Mouse (Mus musculus): Measurements from ENCODE around the gene 4932414N04Rik. TPM values are rescaled to one million over a fixed set of nuclear protein-coding genes. Genes with fewer than 3 reads are reported as not detected.

Gene 4932414N04Rik
- polyA plus RNA-seq, 1 experiment from 2014 or later, result not detected

- no peak for ATAC-seq (ENCODE audit: insufficient number of reproducible peaks, insufficient read depth, low FRiP score, low TSS enrichment)
Observed at GRCm38 (mm10) chr2:68787161-68787675, 130.9 kb downstream of the 4932414N04Rik start.

GRCm38 (mm10) chr2:68792296-68792695 is 136.0 kb downstream of the 4932414N04Rik start:
- 84% methylated on average over 5 of the region's 5 CpGs for WGBS
- no peak for ATAC-seq (ENCODE audit: insufficient number of reproducible peaks, insufficient read depth, low FRiP score, low TSS enrichment)
- no peak overlapping the region for H3K4me2 ChIP-seq (replicated peaks)
- H3K4me1 ChIP-seq, result no peaks in the 10 kb centered on the region
- no peaks in the 10 kb centered on the region for H3K9me3 ChIP-seq
- no peaks in the 10 kb centered on the region for H3K36me3 ChIP-seq
- H3K4me3 ChIP-seq, result no peak overlapping the region
- no peak overlapping the region for H3K27ac ChIP-seq
- no peak overlapping the region for H3K9ac ChIP-seq
- H3K27me3 ChIP-seq, result no peaks in the 10 kb centered on the region

More at GRCm38 (mm10) chr2:68787161-68787675, 130.9 kb downstream of the 4932414N04Rik start:
- no peak overlapping the region for H3K4me3 ChIP-seq
- no peaks in the 10 kb centered on the region for H3K27me3 ChIP-seq
- peaks cover 7% of the 10 kb centered on the region; the same call in 1 of the 2 replicates for H3K4me1 ChIP-seq
- H3K9me3 ChIP-seq, result no peaks in the 10 kb centered on the region
- H3K9ac ChIP-seq, result no peak overlapping the region
- no peak overlapping the region for H3K27ac ChIP-seq
- H3K4me2 ChIP-seq (replicated peaks), result no peak overlapping the region
- 60% methylated on average over 3 of the region's 3 CpGs for WGBS
- no peaks in the 10 kb centered on the region for H3K36me3 ChIP-seq

- no peak overlapping the region for H3K4me3 ChIP-seq
- H3K9ac ChIP-seq, result no peak overlapping the region
- no peaks in the 10 kb centered on the region for H3K36me3 ChIP-seq
- H3K9me3 ChIP-seq, result no peaks in the 10 kb centered on the region
- no peaks in the 10 kb centered on the region for H3K4me1 ChIP-seq
- no peak overlapping the region for H3K4me2 ChIP-seq (replicated peaks)
- 57% methylated on average over 1 of the region's 1 CpGs for WGBS
- H3K27ac ChIP-seq, result no peak overlapping the region
- ATAC-seq (ENCODE audit: insufficient number of reproducible peaks, insufficient read depth, low FRiP score, low TSS enrichment), result no peak
- H3K27me3 ChIP-seq, result no peaks in the 10 kb centered on the region
Observed at GRCm38 (mm10) chr2:68793472-68793871, 137.2 kb downstream of the 4932414N04Rik start.

GRCm38 (mm10) chr2:68794181-68794580 is 137.9 kb downstream of the 4932414N04Rik start:
- no peaks in the 10 kb centered on the region for H3K9me3 ChIP-seq
- no peak for ATAC-seq (ENCODE audit: insufficient number of reproducible peaks, insufficient read depth, low FRiP score, low TSS enrichment)
- WGBS, result 92% methylated on average over 5 of the region's 5 CpGs
- H3K27me3 ChIP-seq, result no peaks in the 10 kb centered on the region
- no peaks in the 10 kb centered on the region for H3K4me1 ChIP-seq
- no peaks in the 10 kb centered on the region for H3K36me3 ChIP-seq
- H3K9ac ChIP-seq, result no peak overlapping the region
- no peak overlapping the region for H3K4me3 ChIP-seq
- H3K27ac ChIP-seq, result no peak overlapping the region
- H3K4me2 ChIP-seq (replicated peaks), result no peak overlapping the region

- no peaks in the 10 kb centered on the region for H3K27me3 ChIP-seq
- H3K27ac ChIP-seq, result no peak overlapping the region
- H3K4me3 ChIP-seq, result no peak overlapping the region
- H3K9me3 ChIP-seq, result no peaks in the 10 kb centered on the region
- 56% methylated on average over 9 of the region's 9 CpGs for WGBS
- no peaks in the 10 kb centered on the region for H3K36me3 ChIP-seq
- no peak for ATAC-seq (ENCODE audit: insufficient number of reproducible peaks, insufficient read depth, low FRiP score, low TSS enrichment)
- H3K4me2 ChIP-seq (replicated peaks), result no peak overlapping the region
- no peaks in the 10 kb centered on the region for H3K4me1 ChIP-seq
- no peak overlapping the region for H3K9ac ChIP-seq
Observed at GRCm38 (mm10) chr2:68794616-68795015, 138.3 kb downstream of the 4932414N04Rik start.

- Histone ChIP-seq H3K9ac (no peak overlapping the region), H3K4me3 (no peak overlapping the region), H3K4me1 (no peaks in the 10 kb centered on the region), H3K9me3 (no peaks in the 10 kb centered on the region), H3K36me3 (no peaks in the 10 kb centered on the region), H3K4me2 (replicated peaks) (no peak overlapping the region), H3K27ac (no peak overlapping the region), H3K27me3 (no peaks in the 10 kb centered on the region)
- WGBS, result 66% methylated on average over 10 of the region's 10 CpGs
- no peak for ATAC-seq (ENCODE audit: insufficient number of reproducible peaks, insufficient read depth, low FRiP score, low TSS enrichment)
Observed at GRCm38 (mm10) chr2:68796011-68796775, 139.9 kb downstream of the 4932414N04Rik start.

- 61% methylated on average over 4 of the region's 4 CpGs for WGBS
- H3K36me3 ChIP-seq, result no peaks in the 10 kb centered on the region
- H3K4me2 ChIP-seq (replicated peaks), result no peak overlapping the region
Observed at GRCm38 (mm10) chr2:68797106-68797505, 140.8 kb downstream of the 4932414N04Rik start.

More at GRCm38 (mm10) chr2:68797106-68797505, 140.8 kb downstream of the 4932414N04Rik start:
- no peaks in the 10 kb centered on the region for H3K27me3 ChIP-seq
- H3K9me3 ChIP-seq, result no peaks in the 10 kb centered on the region
- H3K4me1 ChIP-seq, result no peaks in the 10 kb centered on the region
- H3K4me3 ChIP-seq, result no peak overlapping the region
- 0 out of 2 replicates have a peak, but pooled peaks have one; percentile 49 for ATAC-seq (ENCODE audit: insufficient number of reproducible peaks, insufficient read depth, low FRiP score, low TSS enrichment)
- no peak overlapping the region for H3K9ac ChIP-seq
- no peak overlapping the region for H3K27ac ChIP-seq

Other genes with a start within 250 kb of the 4932414N04Rik start
- gene Stk39, start 184.2 kb upstream of the 4932414N04Rik start, polyA plus RNA-seq (2016; fragmentation: Nextera tagmentation; extraction: Ambion mirVana), result 25.1 and 26.6 TPM in 2 replicates
- not detected in 2 replicates for gene 4933409G03Rik, start 74.1 kb upstream of the 4932414N04Rik start, polyA plus RNA-seq (2016; fragmentation: Nextera tagmentation; extraction: Ambion mirVana)
- 31.4 and 32.5 TPM in 2 replicates for gene Cers6, start 205.0 kb downstream of the 4932414N04Rik start, polyA plus RNA-seq (2016; fragmentation: Nextera tagmentation; extraction: Ambion mirVana)